Mouse (Mus musculus) midbrain, embryonic 15.5 days (tissue): ENCODE data around the gene Commd4. TPM values are rescaled to one million over a fixed set of nuclear protein-coding genes. Genes with fewer than 3 reads are reported as not detected.

ENCODE experiments used
- ATAC-seq: fragments of 200-750 bp; cut with Nextera tagmentation; replicated peaks from 2 replicates; pipeline ENCODE4 v1.8.0; 2017; ENCODE audit warnings: moderate TSS enrichment
- H3K27ac ChIP-seq: fragments of 300-500 bp; sonication (generic); 2 replicates; pipeline ENCODE4 v1.5.1; 2015; ENCODE audit warnings: mild to moderate bottlenecking, inconsistent platforms
- H3K27me3 ChIP-seq: fragments of 300-500 bp; sonication (generic); replicated peaks from 2 replicates; pipeline ENCODE4 v1.6.1; 2015; ENCODE audit warnings: inconsistent platforms
- H3K36me3 ChIP-seq: fragments of 300-500 bp; sonication (generic); replicated peaks from 2 replicates; pipeline ENCODE4 v1.6.1; 2015; ENCODE audit warnings: inconsistent platforms
- H3K4me1 ChIP-seq: fragments of 300-500 bp; sonication (generic); 2 replicates; pipeline ENCODE4 v1.6.1; 2015; ENCODE audit warnings: inconsistent platforms
- H3K4me2 ChIP-seq: fragments of 300-500 bp; sonication (generic); 2 replicates; pipeline ENCODE4 v1.6.1; 2015; ENCODE audit warnings: inconsistent platforms, mild to moderate bottlenecking, moderate library complexity
- H3K4me3 ChIP-seq: fragments of 300-500 bp; sonication (generic); 2 replicates; pipeline ENCODE4 v1.5.1; 2015; ENCODE audit warnings: mild to moderate bottlenecking, inconsistent platforms
- H3K9ac ChIP-seq: fragments of 300-500 bp; sonication (generic); 2 replicates; pipeline ENCODE4 v1.6.1; 2015; ENCODE audit warnings: mild to moderate bottlenecking, inconsistent platforms
- H3K9me3 ChIP-seq: fragments of 300-500 bp; sonication (generic); 2 replicates; pipeline ENCODE4 v1.6.1; 2016; ENCODE audit warnings: inconsistent platforms
- WGBS: fragments of 180-500 bp; shearing (Covaris S2); methylation state at CpG from one replicate; pipeline ENCODE4 v1.1.7; 2015; ENCODE audit warnings: mixed read lengths; 5-methylcytosine and 5-hydroxymethylcytosine counted together
- polyA plus RNA-seq: library from polyadenylated mRNA; unstranded; fragments of >200 nt; fragmentation: Nextera tagmentation; extraction: Ambion mirVana; gene quantifications from 2 replicates; pipeline ENCODE4 v1.2.1, GENCODE M21; 2015

Commd4 gene
- polyA plus RNA-seq, 1 experiment from 2014 or later, result 201 TPM

GRCm38 (mm10) chr9:57156383-57156782 is 1.7 kb downstream of the Commd4 start:
- H3K9ac ChIP-seq, result no peak overlapping the region
- no peak overlapping the region; the same call in 1 of the 2 replicates for H3K4me2 ChIP-seq
- H3K27ac ChIP-seq, result no peak overlapping the region
- no peak for ATAC-seq
- no peaks in the 10 kb centered on the region for H3K27me3 ChIP-seq
- peaks cover 24% of the 10 kb centered on the region for H3K4me1 ChIP-seq
- no peaks in the 10 kb centered on the region for H3K9me3 ChIP-seq
- 95% methylated on average over 7 of the region's 7 CpGs for WGBS
- no peak overlapping the region for H3K4me3 ChIP-seq
- H3K36me3 ChIP-seq, result 0 out of 2 replicates have a peak, but pooled peaks cover 8% of the 10 kb centered on the region

DNA sequence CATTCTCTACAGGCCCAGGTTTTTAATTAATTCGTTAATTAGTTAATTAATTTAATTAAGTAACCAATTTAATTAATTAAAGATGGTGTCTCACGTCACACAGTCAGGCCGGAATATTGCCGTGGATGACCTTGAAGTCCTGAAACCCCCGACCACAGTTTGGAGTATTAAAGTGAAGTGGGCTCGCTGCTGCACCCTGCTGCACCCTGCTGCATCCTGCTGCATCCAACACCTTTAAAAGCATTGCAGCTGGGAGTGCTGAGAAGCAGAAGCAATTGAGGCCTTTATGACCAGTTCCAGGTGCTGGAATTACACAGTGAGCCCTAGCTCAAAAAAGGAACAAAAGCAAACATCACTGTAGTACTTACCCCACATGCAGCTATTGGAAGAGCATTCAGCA is 5.8 kb downstream of the Commd4 start:
- 51% methylated on average over 6 of the region's 6 CpGs for WGBS
- no peak overlapping the region for H3K4me2 ChIP-seq
- H3K27me3 ChIP-seq, result no peaks in the 10 kb centered on the region
- no peak overlapping the region for H3K4me3 ChIP-seq
- H3K9me3 ChIP-seq, result no peaks in the 10 kb centered on the region
- H3K36me3 ChIP-seq, result 0 out of 2 replicates have a peak, but pooled peaks cover 8% of the 10 kb centered on the region
- H3K9ac ChIP-seq, result no peak overlapping the region
- H3K4me1 ChIP-seq, result peaks cover 28% of the 10 kb centered on the region
- no peak for ATAC-seq
- no peak overlapping the region for H3K27ac ChIP-seq

- WGBS, result 89% methylated on average over 5 of the region's 5 CpGs
- no peak for ATAC-seq
- 0 out of 2 replicates have a peak, but pooled peaks cover 5% of the 10 kb centered on the region for H3K36me3 ChIP-seq
- peaks cover 25% of the 10 kb centered on the region for H3K4me1 ChIP-seq
- no peak overlapping the region for H3K27ac ChIP-seq
- no peak overlapping the region for H3K4me2 ChIP-seq
- no peak overlapping the region for H3K9ac ChIP-seq
- no peak overlapping the region for H3K4me3 ChIP-seq
- no peaks in the 10 kb centered on the region for H3K9me3 ChIP-seq
- no peaks in the 10 kb centered on the region for H3K27me3 ChIP-seq
These were observed 7.9 kb downstream of the Commd4 start for GRCm38 (mm10) chr9:57150192-57150591.

DNA sequence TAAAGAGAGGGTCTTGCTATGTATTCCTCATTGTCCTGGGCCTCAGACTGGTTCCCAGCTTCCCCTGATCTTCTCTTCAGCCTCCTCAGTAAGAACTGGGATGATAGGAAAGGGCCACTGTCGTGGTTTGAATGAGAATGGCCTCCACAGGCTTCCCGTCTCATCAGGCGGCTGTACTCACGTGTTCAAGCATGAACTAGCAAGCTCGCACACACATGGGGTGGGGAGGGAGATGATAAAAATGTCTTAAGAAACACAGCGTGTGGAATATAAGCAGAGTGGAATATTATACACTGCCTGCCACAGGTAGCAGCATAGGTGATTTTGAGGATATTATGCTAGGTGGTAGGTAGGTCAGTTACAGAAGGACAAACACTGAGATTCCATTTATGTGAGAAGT is 9.1 kb downstream of the Commd4 start:
- H3K9me3 ChIP-seq, result no peaks in the 10 kb centered on the region
- H3K4me3 ChIP-seq, result peak overlapping the region; percentile 53
- peak overlapping the region; percentile 89 for H3K27ac ChIP-seq
- WGBS, result 77% methylated on average over 6 of the region's 6 CpGs
- no peak for ATAC-seq
- peak overlapping the region; percentile 56 for H3K9ac ChIP-seq
- H3K27me3 ChIP-seq, result no peaks in the 10 kb centered on the region
- peaks cover 25% of the 10 kb centered on the region for H3K4me1 ChIP-seq
- peaks cover 4% of the 10 kb centered on the region; the same call in 1 of the 2 replicates for H3K36me3 ChIP-seq
- peak overlapping the region; percentile 83 for H3K4me2 ChIP-seq

GRCm38 (mm10) chr9:57148144-57148878 is 9.8 kb downstream of the Commd4 start, which contains the start of gene Neil1:
TSS of gene Neil1 (minus strand) at chr9:57148305.
- peaks cover 5% of the 10 kb centered on the region; the same call in 1 of the 2 replicates for H3K36me3 ChIP-seq
- no peaks in the 10 kb centered on the region for H3K27me3 ChIP-seq
- H3K9me3 ChIP-seq, result no peaks in the 10 kb centered on the region
- H3K4me3 ChIP-seq, result peak within 1 kb of the TSS; percentile 53
- H3K4me2 ChIP-seq, result peak within 1 kb of the TSS; percentile 83
- peaks cover 25% of the 10 kb centered on the region for H3K4me1 ChIP-seq
- ATAC-seq, result peak; percentile 93
- WGBS, result 1% methylated on average over 27 of the region's 27 CpGs
- peak within 1 kb of the TSS; percentile 89 for H3K27ac ChIP-seq
- H3K9ac ChIP-seq, result peak within 1 kb of the TSS; percentile 65

DNA sequence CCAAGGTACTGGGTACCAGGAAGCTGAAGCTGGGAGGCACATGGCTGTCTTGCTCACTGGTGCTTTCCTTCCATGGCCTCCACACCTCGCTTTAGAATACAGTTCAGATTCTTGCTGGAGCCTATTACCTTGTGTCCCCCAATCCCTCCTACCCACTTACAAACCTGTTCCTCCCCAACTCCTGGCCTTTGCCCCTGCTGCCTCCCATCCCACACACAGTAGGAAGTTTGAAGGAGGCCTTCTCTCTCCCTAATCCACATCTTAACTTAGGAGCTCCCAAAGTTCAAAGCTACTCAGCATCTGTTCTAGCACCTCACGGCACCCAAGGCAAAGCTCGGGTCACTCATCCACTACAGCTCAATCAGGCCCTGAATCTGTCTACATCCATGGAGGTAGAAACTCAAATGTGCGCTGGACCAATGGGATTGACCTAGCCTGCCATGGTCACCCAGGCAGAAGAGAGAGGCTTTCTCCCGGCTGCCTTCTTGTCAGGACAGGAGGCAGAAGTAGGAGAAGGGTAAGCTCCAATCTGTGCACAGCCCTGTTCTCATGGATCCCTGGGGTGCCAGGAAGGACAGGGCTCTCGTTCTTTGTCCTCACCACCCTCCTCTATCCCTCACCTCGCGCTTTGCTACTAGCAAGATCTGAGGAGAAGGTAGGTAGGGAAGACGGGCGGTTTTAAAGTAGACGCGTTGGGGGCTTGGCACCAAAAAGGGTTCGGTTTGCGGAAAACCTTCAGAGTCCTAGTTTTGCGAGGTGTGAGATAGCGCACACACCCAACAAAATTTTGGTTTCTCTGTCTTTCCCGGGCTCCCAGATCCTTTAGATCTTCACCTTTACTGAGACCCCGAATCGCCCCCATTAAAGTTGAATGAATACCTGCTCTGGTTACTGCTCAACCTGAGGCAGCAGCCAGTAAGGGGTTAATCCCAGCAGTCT is 10.7 kb downstream of the Commd4 start:
- H3K27me3 ChIP-seq, result no peaks in the 10 kb centered on the region
- peak overlapping the region; percentile 83 for H3K4me2 ChIP-seq
- ATAC-seq, result peak; percentile 63
- peaks cover 9% of the 10 kb centered on the region; the same call in 1 of the 2 replicates for H3K36me3 ChIP-seq
- no peaks in the 10 kb centered on the region for H3K9me3 ChIP-seq
- H3K27ac ChIP-seq, result peak overlapping the region; percentile 89
- H3K9ac ChIP-seq, result peak overlapping the region; percentile 65
- WGBS, result 8% methylated on average over 19 of the region's 19 CpGs
- H3K4me1 ChIP-seq, result peaks cover 25% of the 10 kb centered on the region
- H3K4me3 ChIP-seq, result peak overlapping the region; percentile 53

- Histone ChIP-seq H3K27ac (peak overlapping the region; percentile 89; the same call in 1 of the 2 replicates), H3K4me3 (no peak overlapping the region; the same call in 1 of the 2 replicates), H3K9me3 (no peaks in the 10 kb centered on the region), H3K27me3 (no peaks in the 10 kb centered on the region), H3K4me1 (peaks cover 25% of the 10 kb centered on the region), H3K36me3 (peaks cover 9% of the 10 kb centered on the region; the same call in 1 of the 2 replicates), H3K9ac (no peak overlapping the region), H3K4me2 (peak overlapping the region; percentile 83)
- no peak for ATAC-seq
- WGBS, result 90% methylated on average over 17 of the region's 17 CpGs
These were observed 11.6 kb downstream of the Commd4 start for GRCm38 (mm10) chr9:57146451-57147066.

GRCm38 (mm10) chr9:57144830-57145229 is 13.3 kb downstream of the Commd4 start:
- 95% methylated on average over 8 of the region's 8 CpGs for WGBS
- no peak overlapping the region for H3K4me3 ChIP-seq
- H3K27me3 ChIP-seq, result no peaks in the 10 kb centered on the region
- H3K27ac ChIP-seq, result no peak overlapping the region
- H3K9me3 ChIP-seq, result no peaks in the 10 kb centered on the region
- no peak for ATAC-seq
- no peak overlapping the region for H3K4me2 ChIP-seq
- no peak overlapping the region for H3K9ac ChIP-seq
- H3K4me1 ChIP-seq, result peaks cover 25% of the 10 kb centered on the region
- peaks cover 14% of the 10 kb centered on the region; the same call in 1 of the 2 replicates for H3K36me3 ChIP-seq

DNA sequence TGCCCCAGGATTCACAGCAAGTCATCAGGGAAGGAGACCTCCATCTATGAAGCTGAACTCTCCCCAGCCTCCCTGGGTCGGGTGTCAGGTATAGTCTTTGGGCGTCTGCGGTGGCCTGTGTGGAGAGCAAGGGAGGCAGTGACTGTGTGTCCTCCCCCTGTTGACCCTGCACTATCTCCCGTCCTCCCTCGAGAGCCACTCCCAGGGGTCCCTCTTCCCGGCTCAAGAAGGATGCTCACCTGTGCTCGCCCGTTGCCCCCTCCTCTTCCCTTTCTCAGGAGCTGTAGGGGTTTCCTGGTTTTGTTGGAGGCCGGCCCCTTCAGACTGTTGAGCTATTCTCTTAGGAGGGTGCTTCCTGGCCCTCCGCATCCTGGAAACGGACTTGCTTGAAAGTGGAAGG is 14.9 kb downstream of the Commd4 start:
- Histone ChIP-seq H3K9ac (no peak overlapping the region), H3K4me3 (no peak overlapping the region), H3K36me3 (peaks cover 24% of the 10 kb centered on the region; the same call in 1 of the 2 replicates), H3K4me2 (no peak overlapping the region), H3K9me3 (no peaks in the 10 kb centered on the region), H3K4me1 (peaks cover 15% of the 10 kb centered on the region), H3K27me3 (no peaks in the 10 kb centered on the region), H3K27ac (no peak overlapping the region)
- ATAC-seq, result no peak
- 88% methylated on average over 11 of the region's 11 CpGs for WGBS

DNA sequence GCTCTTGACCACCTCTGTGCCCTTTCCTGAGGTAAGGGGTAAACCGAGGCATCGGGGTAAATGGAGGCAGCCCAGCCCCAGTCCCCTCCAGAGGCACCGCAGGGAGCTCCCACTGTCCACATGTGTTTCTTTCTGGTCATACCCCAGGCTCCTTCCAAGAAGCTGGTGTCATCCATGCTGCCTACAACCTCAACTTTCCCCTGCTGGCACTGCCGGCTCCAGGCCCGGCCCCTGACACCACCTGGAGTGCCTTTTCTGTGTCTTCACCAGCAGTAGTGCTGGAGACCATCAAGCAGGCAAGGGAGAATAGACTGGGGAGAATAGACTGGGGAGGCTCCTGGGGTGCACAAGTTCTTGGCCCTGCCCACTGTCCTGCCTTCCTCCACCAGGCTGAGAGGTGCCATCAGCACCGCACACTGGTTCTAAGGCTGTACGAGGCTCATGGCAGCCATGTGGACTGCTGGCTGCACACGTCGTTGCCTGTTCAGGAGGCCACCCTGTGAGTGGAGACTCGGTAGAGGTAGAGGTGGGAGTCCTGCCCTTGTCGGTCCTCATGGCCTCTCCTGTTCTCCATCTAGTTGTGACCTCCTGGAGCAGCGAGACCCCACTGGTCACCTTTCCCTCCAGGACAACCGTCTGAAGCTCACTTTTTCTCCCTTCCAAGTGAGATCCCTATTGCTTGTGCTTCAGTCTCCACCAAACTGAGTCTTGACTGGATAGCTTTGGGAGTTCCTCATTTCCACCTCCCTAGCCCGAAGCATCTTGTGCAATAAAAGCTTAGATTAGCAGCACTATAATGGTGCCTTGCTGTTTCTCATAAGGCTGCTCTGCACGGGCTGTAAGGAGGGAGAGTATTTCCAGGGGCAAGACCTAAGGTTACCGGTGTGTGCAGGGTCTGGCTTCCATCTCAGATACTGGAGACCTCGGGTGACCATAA is 16.4 kb downstream of the Commd4 start:
- WGBS, result 93% methylated on average over 17 of the region's 17 CpGs

GRCm38 (mm10) chr9:57139571-57139970 is 18.6 kb downstream of the Commd4 start:
- 89% methylated on average over 5 of the region's 5 CpGs for WGBS
- no peaks in the 10 kb centered on the region for H3K9me3 ChIP-seq

More for the DNA sequence above, 16.4 kb downstream of the Commd4 start:
- Histone ChIP-seq H3K4me3 (no peak overlapping the region), H3K4me2 (no peak overlapping the region), H3K27me3 (no peaks in the 10 kb centered on the region), H3K27ac (no peak overlapping the region), H3K9me3 (no peaks in the 10 kb centered on the region), H3K9ac (no peak overlapping the region), H3K36me3 (peaks cover 35% of the 10 kb centered on the region), H3K4me1 (peaks cover 6% of the 10 kb centered on the region)
- no peak for ATAC-seq

More at GRCm38 (mm10) chr9:57139571-57139970, 18.6 kb downstream of the Commd4 start:
- Histone ChIP-seq H3K4me1 (no peaks in the 10 kb centered on the region), H3K27ac (no peak overlapping the region), H3K27me3 (no peaks in the 10 kb centered on the region), H3K4me3 (no peak overlapping the region), H3K9ac (no peak overlapping the region), H3K4me2 (no peak overlapping the region), H3K36me3 (peaks cover 38% of the 10 kb centered on the region)
- ATAC-seq, result 0 out of 2 replicates have a peak, but pooled peaks have one; percentile 25
